Mouse (Mus musculus) stomach, postnatal 0 days (tissue): ENCODE data around the gene Fam129a. TPM values are rescaled to one million over a fixed set of nuclear protein-coding genes. Genes with fewer than 3 reads are reported as not detected.
"Not testable (repeated sequence)": the region's sequence is repeated elsewhere in the genome, so short reads cannot be mapped to it uniquely, and the experiment has no call there.

Source experiments
- ATAC-seq: fragments of 200-750 bp; cut with Nextera tagmentation; 2 replicates; pipeline ENCODE4 v1.8.0; 2017; ENCODE audit not compliant: low FRiP score, low TSS enrichment
- DNase-seq: peaks from one replicate; pipeline ENCODE4 v3.0.0-alpha.2; 2016; ENCODE audit warnings: low spot score
- H3K27ac ChIP-seq: fragments of 300-500 bp; sonication (generic); replicated peaks from 2 replicates; pipeline ENCODE4 v1.5.1; 2014; ENCODE audit warnings: mild to moderate bottlenecking, control low read depth
- H3K27me3 ChIP-seq: fragments of 300-500 bp; sonication (generic); 2 replicates; pipeline ENCODE4 v1.6.1; 2014; ENCODE audit warnings: low read length; ENCODE audit not compliant: control insufficient read depth, insufficient read depth
- H3K36me3 ChIP-seq: fragments of 300-500 bp; sonication (generic); 2 replicates; pipeline ENCODE4 v1.6.1; 2014; ENCODE audit warnings: low read length, mixed read lengths; ENCODE audit not compliant: control insufficient read depth, insufficient read depth
- H3K4me1 ChIP-seq: fragments of 300-500 bp; sonication (generic); replicated peaks from 2 replicates; pipeline ENCODE4 v1.6.1; 2014; ENCODE audit warnings: antibody characterized with exemption; ENCODE audit not compliant: control insufficient read depth, insufficient read depth
- H3K4me2 ChIP-seq: fragments of 300-500 bp; sonication (generic); replicated peaks from 2 replicates; pipeline ENCODE4 v1.6.1; 2014; ENCODE audit warnings: low read depth, mild to moderate bottlenecking, control low read depth, moderate library complexity
- H3K4me3 ChIP-seq: fragments of 300-500 bp; sonication (generic); 2 replicates; pipeline ENCODE4 v1.5.1; 2014; ENCODE audit warnings: low read depth, low read length, control low read depth
- H3K9ac ChIP-seq: fragments of 300-500 bp; sonication (generic); 2 replicates; pipeline ENCODE4 v1.6.1; 2014; ENCODE audit warnings: mild to moderate bottlenecking, low read length, control low read depth, mixed read lengths
- H3K9me3 ChIP-seq: fragments of 300-500 bp; sonication (generic); 2 replicates; pipeline ENCODE4 v1.6.1; 2016; ENCODE audit warnings: low read length; ENCODE audit not compliant: control insufficient read depth
- CTCF ChIP-seq: IDR thresholded peaks from 2 replicates; pipeline ENCODE4 v1.5.1; 2016; ENCODE audit warnings: antibody characterized with exemption, low read depth, mild to moderate bottlenecking, moderate library complexity
- EP300 ChIP-seq: optimal IDR thresholded peaks from 2 replicates; pipeline ENCODE3; 2016; ENCODE audit warnings: antibody characterized with exemption
- WGBS: fragments of 180-500 bp; shearing (Covaris S2); extraction: QIAGEN DNeasy Blood & Tissue Kit; methylation state at CpG from one replicate; pipeline ENCODE4 v1.1.7; 2014; 5-methylcytosine and 5-hydroxymethylcytosine counted together
- polyA plus RNA-seq: library from polyadenylated mRNA; unstranded; fragments of >200 nt; fragmentation: Nextera tagmentation; extraction: Ambion mirVana; gene quantifications from 2 replicates; pipeline ENCODE4 v1.2.1, GENCODE M21; 2015

Fam129a gene
- polyA plus RNA-seq, 1 experiment from 2014 or later, result 23.5 TPM

DNA sequence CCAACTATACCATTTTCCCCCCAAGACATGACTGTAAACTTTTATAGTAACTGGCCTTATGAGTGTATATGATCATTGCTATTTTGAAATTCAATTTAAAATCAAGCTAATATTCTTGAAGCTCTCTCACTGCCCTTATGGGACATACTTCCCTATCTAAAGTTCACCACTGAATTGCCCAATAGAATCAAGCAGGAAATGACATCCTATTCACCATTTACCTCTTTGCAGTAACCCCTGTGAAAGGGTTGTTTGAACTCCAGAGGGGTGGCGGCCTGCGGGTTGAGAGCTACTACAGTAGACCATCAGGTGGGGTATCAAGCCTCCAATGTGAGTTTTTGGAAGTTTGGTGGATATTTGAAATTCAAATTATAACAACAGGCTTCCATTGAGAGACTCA is 27.9 kb downstream of the Fam129a start:
- H3K9ac ChIP-seq, result no peak overlapping the region
- H3K9me3 ChIP-seq, result no peaks in the 10 kb centered on the region
- no peaks in the 10 kb centered on the region for H3K27me3 ChIP-seq
- no peaks in the 10 kb centered on the region for H3K4me1 ChIP-seq
- no peaks in the 10 kb centered on the region for H3K36me3 ChIP-seq
- ATAC-seq (no peak), DNase-seq (no peak)
- 87% methylated on average over 2 of the region's 2 CpGs for WGBS
- no peak overlapping the region for H3K4me2 ChIP-seq
- H3K4me3 ChIP-seq, result no peak overlapping the region
- no peak for TF ChIP-seq EP300
- TF ChIP-seq CTCF, result no peak
- H3K27ac ChIP-seq, result no peak overlapping the region

DNA sequence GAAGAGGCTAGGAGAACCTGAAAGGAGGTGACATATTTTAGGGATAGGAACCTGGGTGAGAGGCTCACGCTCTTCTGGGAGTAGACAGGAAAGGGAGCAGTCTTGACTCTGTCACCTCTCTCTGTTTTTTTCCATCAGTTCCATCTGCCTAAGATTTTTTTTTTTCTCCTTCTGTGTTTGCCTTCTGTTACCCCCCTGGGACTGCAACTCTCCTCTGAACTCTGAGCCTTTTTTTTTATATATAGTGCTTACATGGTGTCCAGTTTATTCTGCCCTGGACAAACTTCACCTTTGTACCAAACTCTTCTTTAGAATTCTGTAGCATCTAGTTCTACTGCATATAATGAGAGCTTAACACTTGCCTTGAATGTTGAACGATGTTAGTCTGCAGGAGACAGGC is 33.3 kb downstream of the Fam129a start:
- no peaks in the 10 kb centered on the region for H3K27me3 ChIP-seq
- TF ChIP-seq EP300, result no peak
- TF ChIP-seq CTCF, result no peak
- DNase-seq, result no peak
- no peak overlapping the region for H3K27ac ChIP-seq
- WGBS, result 67% methylated on average over 2 of the region's 2 CpGs
- no peaks in the 10 kb centered on the region for H3K9me3 ChIP-seq
- no peaks in the 10 kb centered on the region for H3K4me1 ChIP-seq
- H3K4me3 ChIP-seq, result no peak overlapping the region
- H3K4me2 ChIP-seq, result no peak overlapping the region
- ATAC-seq, result no peak
- H3K9ac ChIP-seq, result no peak overlapping the region
- H3K36me3 ChIP-seq, result no peaks in the 10 kb centered on the region

DNA sequence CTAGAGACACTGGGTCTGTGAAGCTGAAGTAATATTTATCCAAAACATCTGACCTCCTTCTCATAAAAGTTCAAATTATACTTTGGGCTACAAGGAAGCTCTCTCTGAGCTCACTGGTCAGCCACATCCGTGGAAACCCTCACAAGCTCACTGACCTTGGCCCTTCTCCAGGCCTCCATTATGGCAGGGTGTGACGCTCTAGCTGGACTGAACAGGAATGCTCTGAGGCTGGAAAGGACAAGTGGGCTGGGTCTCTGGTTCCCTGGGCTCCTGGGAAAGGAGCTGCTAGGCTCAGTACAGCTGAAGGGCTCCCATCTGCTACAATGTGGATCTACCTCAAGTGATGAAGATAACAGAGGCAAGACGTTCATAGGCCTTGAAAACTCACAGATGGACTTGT is 37.0 kb downstream of the Fam129a start:
- not testable (repeated sequence) for H3K9ac ChIP-seq, DNase-seq, ATAC-seq, H3K9me3 ChIP-seq, H3K27ac ChIP-seq, H3K27me3 ChIP-seq, H3K4me1 ChIP-seq, H3K4me3 ChIP-seq, H3K4me2 ChIP-seq, H3K36me3 ChIP-seq
- 41% methylated on average over 3 of the region's 3 CpGs for WGBS

DNA sequence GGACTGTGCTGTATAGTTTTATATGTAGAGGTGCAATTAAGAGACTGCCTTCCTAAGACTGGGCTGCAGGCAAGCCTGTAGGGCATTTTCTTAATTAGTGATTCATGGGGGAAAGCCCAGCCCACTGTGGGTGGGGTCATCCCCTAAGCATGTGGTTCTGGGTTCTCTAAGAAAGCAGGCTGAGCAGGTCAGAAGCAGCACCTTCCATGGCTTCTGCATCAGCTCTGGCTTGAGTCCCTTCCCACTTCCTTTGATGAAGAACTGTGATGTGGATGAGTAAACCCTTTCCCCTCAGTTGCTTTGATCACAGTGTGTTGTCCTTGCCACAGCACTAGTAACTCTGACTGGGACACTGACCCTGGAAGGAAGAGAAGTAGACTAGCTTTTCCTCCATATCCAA is 39.6 kb downstream of the Fam129a start:
- TF ChIP-seq CTCF (no peak), EP300 (no peak)
- H3K27me3 ChIP-seq, result no peaks in the 10 kb centered on the region
- no peak overlapping the region for H3K4me3 ChIP-seq
- no peak overlapping the region for H3K9ac ChIP-seq
- no peaks in the 10 kb centered on the region for H3K9me3 ChIP-seq
- H3K36me3 ChIP-seq, result no peaks in the 10 kb centered on the region
- no peak overlapping the region for H3K4me2 ChIP-seq
- H3K27ac ChIP-seq, result no peak overlapping the region
- no peaks in the 10 kb centered on the region for H3K4me1 ChIP-seq
- ATAC-seq (no peak), DNase-seq (no peak)

DNA sequence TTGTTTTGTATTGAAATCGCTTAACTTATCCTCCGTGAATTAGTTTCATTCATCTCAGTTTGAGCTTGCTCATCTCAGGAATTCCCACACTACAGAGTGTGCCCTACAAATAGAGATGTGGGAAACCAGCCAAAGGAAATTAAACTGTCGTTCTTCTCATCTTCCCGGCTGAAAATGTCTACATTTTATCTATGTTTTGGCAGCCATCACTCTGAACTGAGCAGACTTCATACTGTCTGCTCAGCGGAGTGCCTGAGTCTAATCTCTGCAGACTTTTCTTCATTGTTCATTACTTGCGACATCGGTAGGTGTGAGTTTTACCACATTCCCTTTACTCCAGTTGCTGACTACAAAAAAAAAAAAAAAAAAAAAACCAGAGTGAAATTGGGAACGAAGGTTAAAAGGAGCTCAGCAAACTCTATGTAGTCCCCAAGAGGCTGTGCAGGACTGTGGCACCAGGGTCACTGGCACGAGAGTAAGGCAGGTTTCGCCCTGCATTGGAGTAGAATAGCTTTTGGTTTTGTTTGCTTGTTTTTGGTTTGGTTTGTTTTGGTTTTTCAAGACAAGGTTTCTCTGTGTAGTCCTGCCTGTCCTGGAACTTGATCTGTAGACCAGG is 43.4 kb downstream of the Fam129a start:
- no peak overlapping the region for H3K4me2 ChIP-seq
- DNase-seq (no peak), ATAC-seq (no peak)
- no peak overlapping the region for H3K9ac ChIP-seq
- H3K27ac ChIP-seq, result no peak overlapping the region
- H3K9me3 ChIP-seq, result no peaks in the 10 kb centered on the region
- no peaks in the 10 kb centered on the region for H3K36me3 ChIP-seq
- H3K4me3 ChIP-seq, result no peak overlapping the region
- H3K4me1 ChIP-seq, result peaks cover 3% of the 10 kb centered on the region; the same call in 1 of the 2 replicates
- TF ChIP-seq EP300, result no peak
- TF ChIP-seq CTCF, result no peak
- H3K27me3 ChIP-seq, result no peaks in the 10 kb centered on the region
- WGBS, result 60% methylated on average over 10 of the region's 10 CpGs

DNA sequence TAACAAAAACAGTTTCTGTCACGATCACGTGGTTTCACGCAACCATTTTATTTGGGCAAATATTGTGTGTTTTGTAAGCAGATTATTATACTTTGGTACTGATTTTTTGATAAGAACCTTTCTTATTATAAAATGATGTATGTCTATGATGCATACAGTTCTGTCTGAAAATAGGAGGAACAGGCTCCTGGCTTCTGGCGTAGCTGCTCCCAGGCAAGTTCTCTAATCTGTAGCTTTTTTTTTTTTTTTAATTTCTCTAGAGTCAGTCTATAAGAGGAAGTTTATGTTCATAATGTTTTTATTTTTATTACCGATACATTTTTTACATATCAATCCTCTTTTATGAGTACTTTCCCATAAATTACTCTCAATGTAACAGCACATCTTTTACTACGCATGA is 44.6 kb downstream of the Fam129a start:
- ATAC-seq, result no peak
- DNase-seq, result no peak
- no peaks in the 10 kb centered on the region for H3K36me3 ChIP-seq
- no peak for TF ChIP-seq EP300
- TF ChIP-seq CTCF, result no peak
- H3K9ac ChIP-seq, result no peak overlapping the region
- H3K9me3 ChIP-seq, result no peaks in the 10 kb centered on the region
- H3K27me3 ChIP-seq, result no peaks in the 10 kb centered on the region
- H3K4me2 ChIP-seq, result no peak overlapping the region
- peaks cover 3% of the 10 kb centered on the region; the same call in 1 of the 2 replicates for H3K4me1 ChIP-seq
- 90% methylated on average over 6 of the region's 6 CpGs for WGBS
- no peak overlapping the region for H3K27ac ChIP-seq
- H3K4me3 ChIP-seq, result no peak overlapping the region
